Mouse (Mus musculus): ENCODE measurements at regions not wholly inside any gene's neighbourhood (a gene's known extent, or its start where the extent isn't known, plus 50 kb on each side); places are given as distances from the start of the nearest gene placed in this dataset.

GRCm38 (mm10) chr17:47140241-47140968, 130.0 kb upstream of the Ubr2 start:
- peak in 1 of 2 experiments; percentile 14; a peak in 1 of 4 replicates for ATAC-seq (replicated peaks in 1 of 2; ENCODE audit: insufficient read depth in 1 of 2, low FRiP score in 2 of 2, low TSS enrichment in 1 of 2, low read depth in 1 of 2, poor library complexity in 2 of 2, severe bottlenecking in 2 of 2)

GRCm38 (mm10) chr17:47139730-47140231, 129.4 kb upstream of the Ubr2 start:
- ATAC-seq (replicated peaks in 1 of 2; ENCODE audit: insufficient read depth in 1 of 2, low FRiP score in 2 of 2, low TSS enrichment in 1 of 2, low read depth in 1 of 2, poor library complexity in 2 of 2, severe bottlenecking in 2 of 2), result peak; percentile 79 to 84

DNA sequence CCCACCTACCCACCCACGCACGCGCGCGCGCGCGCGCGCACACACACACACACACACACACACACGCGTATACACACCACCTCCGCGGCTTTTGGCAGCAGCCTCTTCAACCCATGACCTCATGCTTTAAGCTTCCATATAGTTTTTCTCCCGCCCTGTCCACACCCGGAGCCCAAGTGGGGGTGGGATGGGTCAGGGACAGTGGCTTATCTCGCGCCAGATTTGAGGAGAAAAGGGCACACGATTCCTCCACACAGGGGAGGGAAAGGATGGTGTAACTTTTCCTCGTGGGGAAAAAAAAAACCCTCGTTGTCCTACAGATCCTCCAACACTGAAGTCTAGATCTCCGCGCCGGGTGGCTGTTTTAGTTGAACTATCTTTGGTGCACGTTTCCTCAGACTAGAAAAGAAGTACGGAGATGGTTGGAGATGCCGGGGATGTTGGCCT, 128.8 kb upstream of the Ubr2 start:
- no peak for ATAC-seq (replicated peaks in 1 of 2; ENCODE audit: insufficient read depth in 1 of 2, low FRiP score in 2 of 2, low TSS enrichment in 1 of 2, low read depth in 1 of 2, poor library complexity in 2 of 2, severe bottlenecking in 2 of 2)

DNA sequence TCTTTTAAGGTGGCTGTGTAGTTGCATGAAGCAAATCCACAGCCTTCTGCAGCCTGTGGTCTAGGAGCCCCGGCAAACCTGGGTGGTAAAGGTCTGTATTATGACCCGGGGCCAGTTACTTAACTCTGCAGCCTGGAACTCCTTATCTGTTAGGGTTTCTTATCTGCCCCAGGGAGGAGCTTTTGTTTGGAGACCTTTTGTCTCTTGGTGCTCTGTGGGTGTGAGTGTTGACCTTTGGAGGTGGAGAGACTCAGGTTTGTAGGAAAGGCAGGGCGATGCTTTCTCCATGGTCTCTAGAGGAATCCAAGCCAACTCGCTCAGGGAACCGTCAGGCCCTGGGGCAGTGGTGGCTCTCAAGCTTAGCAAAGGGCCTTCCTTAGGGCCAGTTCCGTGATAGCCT, 127.8 kb upstream of the Ubr2 start:
- ATAC-seq (replicated peaks in 1 of 2; ENCODE audit: insufficient read depth in 1 of 2, low FRiP score in 2 of 2, low TSS enrichment in 1 of 2, low read depth in 1 of 2, poor library complexity in 2 of 2, severe bottlenecking in 2 of 2), result no peak

DNA sequence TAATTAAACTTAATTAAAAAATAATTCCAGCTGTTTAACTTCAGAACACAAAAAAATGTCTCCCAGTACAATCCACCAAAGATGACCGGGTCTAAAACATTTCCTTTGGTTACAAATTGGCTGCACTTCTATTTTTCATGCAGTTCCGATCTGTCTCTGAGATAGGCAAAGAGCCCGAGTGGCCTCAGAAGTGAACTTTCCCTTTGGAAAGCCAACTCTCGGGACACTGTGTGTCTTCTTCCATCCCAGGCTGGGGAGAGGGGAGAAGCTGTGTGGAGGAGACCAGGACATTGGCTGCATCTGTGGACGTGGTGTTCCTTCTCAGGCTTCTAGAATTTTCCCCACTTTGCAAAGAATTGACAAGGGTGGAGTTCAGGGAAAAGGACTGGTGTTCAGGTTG, 125.0 kb upstream of the Ubr2 start:
- ATAC-seq (replicated peaks in 1 of 2; ENCODE audit: insufficient read depth in 1 of 2, low FRiP score in 2 of 2, low TSS enrichment in 1 of 2, low read depth in 1 of 2, poor library complexity in 2 of 2, severe bottlenecking in 2 of 2), result no peak

DNA sequence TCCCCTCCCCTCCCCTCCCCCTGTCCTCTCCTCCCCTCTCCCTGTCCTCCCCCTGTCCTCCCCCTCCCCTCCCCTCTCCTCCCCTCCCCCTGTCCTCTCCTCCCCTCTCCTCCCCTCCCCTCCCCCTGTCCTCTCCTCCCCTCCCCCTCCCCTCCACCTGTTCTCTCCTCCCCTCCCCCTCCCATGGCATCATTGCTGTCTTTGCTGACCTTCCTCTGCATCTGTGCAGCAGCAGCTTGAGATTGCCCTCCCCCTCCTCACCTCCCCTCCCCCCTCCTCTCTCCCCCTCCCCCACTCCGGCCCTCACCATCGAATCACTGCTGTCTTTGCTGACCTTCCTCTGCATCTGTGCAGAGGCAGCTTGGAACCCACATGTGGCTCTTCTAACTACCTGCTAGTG, 123.4 kb upstream of the Ubr2 start:
- ATAC-seq (replicated peaks in 1 of 2; ENCODE audit: insufficient read depth in 1 of 2, low FRiP score in 2 of 2, low TSS enrichment in 1 of 2, low read depth in 1 of 2, poor library complexity in 2 of 2, severe bottlenecking in 2 of 2), result no peak

GRCm38 (mm10) chr17:47127571-47127970, 117.2 kb upstream of the Ubr2 start:
- no peak for ATAC-seq (replicated peaks in 1 of 2; ENCODE audit: insufficient read depth in 1 of 2, low FRiP score in 2 of 2, low TSS enrichment in 1 of 2, low read depth in 1 of 2, poor library complexity in 2 of 2, severe bottlenecking in 2 of 2)

DNA sequence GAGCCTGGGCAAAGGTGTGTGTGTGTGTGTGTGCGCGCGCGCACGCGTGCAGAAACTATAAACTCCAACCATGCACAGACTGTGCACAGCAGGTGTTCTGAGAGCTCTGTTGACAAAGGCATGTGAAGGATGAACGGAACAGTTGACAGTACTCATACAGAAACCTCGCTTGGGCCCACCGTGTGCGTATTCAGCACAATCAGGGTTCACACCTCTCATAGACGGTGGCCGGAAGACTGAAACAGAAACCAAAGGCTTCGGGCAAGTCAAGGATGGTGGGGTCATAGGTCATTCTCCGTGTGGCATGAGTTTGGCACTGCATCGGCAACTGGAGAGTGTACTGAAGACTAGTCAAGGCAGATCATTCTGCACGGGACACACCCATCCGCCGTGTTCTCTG, 113.2 kb upstream of the Ubr2 start:
- ATAC-seq (replicated peaks in 1 of 2; ENCODE audit: insufficient read depth in 1 of 2, low FRiP score in 2 of 2, low TSS enrichment in 1 of 2, low read depth in 1 of 2, poor library complexity in 2 of 2, severe bottlenecking in 2 of 2), result no peak

DNA sequence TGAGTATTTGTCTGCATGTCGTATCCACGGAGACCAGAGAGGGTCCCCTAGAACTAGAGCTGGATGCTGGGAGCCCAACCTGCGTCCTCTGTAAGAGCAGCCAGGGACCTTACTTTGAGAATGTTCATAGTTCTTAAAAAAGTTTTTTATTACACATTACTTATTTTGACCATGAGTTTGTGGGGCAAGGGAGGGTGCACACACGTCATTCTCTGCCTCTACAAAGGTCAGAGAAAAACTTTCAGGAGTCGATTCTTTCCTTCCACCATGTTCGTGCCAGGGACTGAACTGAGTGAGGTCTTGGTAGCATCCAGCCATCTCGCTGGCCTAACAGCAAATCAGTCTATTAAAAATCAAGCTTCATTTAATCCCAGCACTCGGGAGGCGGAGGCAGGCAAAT, 111.9 kb upstream of the Ubr2 start:
- ATAC-seq (replicated peaks in 1 of 2; ENCODE audit: insufficient read depth in 1 of 2, low FRiP score in 2 of 2, low TSS enrichment in 1 of 2, low read depth in 1 of 2, poor library complexity in 2 of 2, severe bottlenecking in 2 of 2), result no peak

GRCm38 (mm10) chr17:47118010-47118409, 107.7 kb upstream of the Ubr2 start:
- no peak for ATAC-seq (replicated peaks in 1 of 2; ENCODE audit: insufficient read depth in 1 of 2, low FRiP score in 2 of 2, low TSS enrichment in 1 of 2, low read depth in 1 of 2, poor library complexity in 2 of 2, severe bottlenecking in 2 of 2)

DNA sequence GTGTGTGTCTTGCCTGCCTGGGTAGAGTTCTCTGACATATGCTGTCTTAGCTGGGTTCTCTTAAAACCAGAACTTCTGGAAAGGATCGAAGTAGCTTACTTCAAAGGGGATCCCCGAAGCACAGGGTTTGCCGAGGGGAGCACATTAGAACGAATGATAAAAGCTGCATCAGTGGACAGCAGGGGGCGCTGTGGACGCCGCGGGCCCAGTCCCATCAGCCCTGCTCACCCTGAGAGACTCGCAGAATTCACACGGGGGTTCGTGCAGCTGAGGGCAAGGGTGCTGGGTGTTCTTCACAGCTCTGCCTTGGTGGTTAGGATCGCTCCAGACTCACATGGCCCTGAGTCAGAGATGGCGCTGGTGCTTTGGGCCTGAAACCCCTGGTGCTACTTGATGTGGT, 105.4 kb upstream of the Ubr2 start:
- ATAC-seq (replicated peaks in 1 of 2; ENCODE audit: insufficient read depth in 1 of 2, low FRiP score in 2 of 2, low TSS enrichment in 1 of 2, low read depth in 1 of 2, poor library complexity in 2 of 2, severe bottlenecking in 2 of 2), result peak; percentile 42 to 66; a peak in 3 of 4 replicates

DNA sequence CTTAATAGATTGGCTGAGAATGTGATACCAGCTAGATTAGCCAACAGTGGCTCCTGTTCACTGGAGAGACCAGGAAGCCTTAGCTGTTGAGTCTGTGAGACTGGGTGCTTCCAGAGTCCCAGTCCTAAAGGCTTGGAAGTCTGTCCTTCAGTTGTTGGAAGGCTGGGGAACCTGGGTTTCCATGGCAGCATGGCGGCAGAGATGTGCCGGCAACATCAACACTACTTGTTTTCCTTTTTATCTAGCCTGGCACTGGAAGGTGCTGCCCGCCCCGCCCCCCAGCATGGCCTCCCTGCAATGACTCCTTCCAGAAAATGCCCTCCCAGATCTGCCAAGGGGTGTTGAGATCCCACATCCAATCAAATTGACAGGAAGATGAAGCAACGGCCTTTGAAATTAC, 104.8 kb upstream of the Ubr2 start:
- no peak for ATAC-seq (replicated peaks in 1 of 2; ENCODE audit: insufficient read depth in 1 of 2, low FRiP score in 2 of 2, low TSS enrichment in 1 of 2, low read depth in 1 of 2, poor library complexity in 2 of 2, severe bottlenecking in 2 of 2)

GRCm38 (mm10) chr17:47114736-47115135, 104.4 kb upstream of the Ubr2 start:
- no peak for ATAC-seq (replicated peaks in 1 of 2; ENCODE audit: insufficient read depth in 1 of 2, low FRiP score in 2 of 2, low TSS enrichment in 1 of 2, low read depth in 1 of 2, poor library complexity in 2 of 2, severe bottlenecking in 2 of 2)

DNA sequence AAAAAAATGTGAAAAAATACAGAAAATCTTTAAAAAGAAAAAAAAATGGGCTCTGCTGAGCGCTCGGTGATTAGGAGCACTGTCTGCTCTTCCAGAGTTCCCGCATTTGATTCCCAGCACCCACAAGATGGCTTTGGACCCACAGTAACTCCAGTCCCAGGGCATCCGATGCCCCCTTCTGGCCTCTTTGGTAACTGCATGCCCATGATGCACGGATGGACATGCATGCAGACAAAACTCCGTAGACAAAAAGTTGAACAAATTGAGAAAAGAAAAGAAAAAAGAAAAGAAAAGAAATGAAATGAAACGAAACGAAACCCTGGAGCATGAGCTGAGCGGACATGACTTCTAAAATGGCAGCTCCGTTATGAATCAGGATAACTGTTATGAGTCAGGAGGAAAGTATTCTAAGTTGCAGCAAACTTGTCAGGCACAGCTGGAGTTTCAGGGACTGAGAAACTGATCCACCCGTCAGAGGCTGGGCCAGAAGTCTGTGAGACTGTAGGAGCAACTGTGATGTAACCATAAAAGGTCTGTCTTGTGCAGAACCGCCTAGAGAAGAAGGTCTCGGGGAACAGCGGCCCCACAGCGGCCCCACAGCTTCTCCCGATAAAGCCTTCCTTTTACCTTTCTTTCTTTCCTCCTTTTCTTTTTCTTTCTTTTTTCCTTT, 102.3 kb upstream of the Ubr2 start:
- ATAC-seq (replicated peaks in 1 of 2; ENCODE audit: insufficient read depth in 1 of 2, low FRiP score in 2 of 2, low TSS enrichment in 1 of 2, low read depth in 1 of 2, poor library complexity in 2 of 2, severe bottlenecking in 2 of 2), result no peak

- no peak for ATAC-seq (replicated peaks in 1 of 2; ENCODE audit: insufficient read depth in 1 of 2, low FRiP score in 2 of 2, low TSS enrichment in 1 of 2, low read depth in 1 of 2, poor library complexity in 2 of 2, severe bottlenecking in 2 of 2)
Measured at GRCm38 (mm10) chr17:47110836-47111235, 100.5 kb upstream of the Ubr2 start.

DNA sequence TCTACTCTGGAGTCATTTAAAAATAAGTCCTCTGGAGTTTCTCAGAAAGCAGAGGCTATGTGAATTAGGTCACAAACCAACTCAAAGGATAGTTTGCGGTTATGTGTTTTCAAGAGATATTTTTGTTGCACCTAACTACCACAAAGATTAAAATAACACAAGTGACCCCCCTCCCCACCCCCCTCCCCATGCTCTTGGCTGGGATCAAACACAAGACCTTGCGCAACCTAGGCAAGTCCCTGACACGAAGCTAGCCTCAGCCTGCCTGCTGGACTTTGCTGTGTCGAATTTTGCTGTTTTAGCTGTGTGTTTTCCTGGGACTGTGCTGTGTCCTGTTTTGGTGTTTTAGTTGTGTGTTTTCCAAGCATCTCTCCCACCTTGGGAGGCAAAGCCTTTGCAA, 94.0 kb upstream of the Ubr2 start:
- ATAC-seq (replicated peaks in 1 of 2; ENCODE audit: insufficient read depth in 1 of 2, low FRiP score in 2 of 2, low TSS enrichment in 1 of 2, low read depth in 1 of 2, poor library complexity in 2 of 2, severe bottlenecking in 2 of 2), result no peak

DNA sequence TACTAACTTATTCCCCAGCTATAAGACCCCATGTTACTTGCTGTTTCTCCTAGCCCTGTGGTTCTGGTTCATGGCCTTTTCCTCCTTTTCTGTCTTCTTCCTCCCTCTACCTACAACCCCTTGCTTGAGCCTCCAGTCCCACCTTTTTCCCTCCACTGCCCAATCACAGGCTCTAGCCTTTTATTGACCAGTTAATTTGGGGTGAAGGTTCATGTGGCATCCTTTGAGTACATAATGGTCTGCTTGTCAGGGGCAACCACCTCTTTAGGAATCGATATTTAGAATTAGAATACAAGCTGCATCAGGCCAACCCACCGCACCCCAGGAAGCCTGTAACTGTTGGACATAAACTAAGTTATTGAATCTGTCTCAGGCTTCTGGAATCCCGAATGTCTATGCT, 84.8 kb upstream of the Ubr2 start:
- no peak for ATAC-seq (replicated peaks in 1 of 2; ENCODE audit: insufficient read depth in 1 of 2, low FRiP score in 2 of 2, low TSS enrichment in 1 of 2, low read depth in 1 of 2, poor library complexity in 2 of 2, severe bottlenecking in 2 of 2)

- no peak for ATAC-seq (replicated peaks in 1 of 2; ENCODE audit: insufficient read depth in 1 of 2, low FRiP score in 2 of 2, low TSS enrichment in 1 of 2, low read depth in 1 of 2, poor library complexity in 2 of 2, severe bottlenecking in 2 of 2)
Measured at GRCm38 (mm10) chr17:47092076-47092475, 81.7 kb upstream of the Ubr2 start.

GRCm38 (mm10) chr17:47089769-47090168, 79.4 kb upstream of the Ubr2 start:
- no peak for ATAC-seq (replicated peaks in 1 of 2; ENCODE audit: insufficient read depth in 1 of 2, low FRiP score in 2 of 2, low TSS enrichment in 1 of 2, low read depth in 1 of 2, poor library complexity in 2 of 2, severe bottlenecking in 2 of 2)

Measured in hematopoietic stem cell, adult 5-6 weeks (primary cell).